Mouse (Mus musculus) embryonic stem cell, embryonic (primary cell): Measurements from ENCODE around the gene Dcaf1.

Experiments used
- CTCF ChIA-PET, 4 experiments: fragments of 300-600 bp in 2 of 4; fragments of 350-600 bp in 2 of 4; sonication (Branson Sonifier 250); formaldehyde crosslinking; loops; one replicate each; lab custom pipeline; 2022; ENCODE audit warnings: inconsistent platforms in 2 of 4; lab: Charles Lee
- POLR2A ChIA-PET, 4 experiments: fragments of 300-600 bp in 2 of 4; fragments of 350-600 bp in 2 of 4; sonication (Branson Sonifier 250); formaldehyde crosslinking; loops; one replicate each; lab custom pipeline; 2022; ENCODE audit warnings: antibody characterized with exemption in 4 of 4, inconsistent platforms in 1 of 4; lab: Charles Lee

The Dcaf1 gene

GRCm38 (mm10) chr9:106822381-106823104 is 869 bp downstream of the Dcaf1 start:
- POLR2A ChIA-PET, result interaction anchor here (0.5 to 3.0 kb wide), 65 partner anchors 8 to 753 kb away, joined by 3 to 22 read pairs (median 4); partner anchors contain the start of genes Manf (in 4 of the 4), Rbm15b (in 3 of the 4), Rad54l2 (in 2 of the 4) and Tex264 (in 2 of the 4)
- CTCF ChIA-PET, result interaction anchor here in 3 of 4 experiments (0.6 to 1.0 kb wide), 6 partner anchors 65 to 792 kb away, joined by 3 to 9 read pairs (median 4); partner anchors contain the start of genes Manf (in 1 of the 3) and Rbm15b (in 1 of the 3)

GRCm38 (mm10) chr9:106840569-106840968 is 18.9 kb downstream of the Dcaf1 start:
- CTCF ChIA-PET, result no interaction called here

GRCm38 (mm10) chr9:106842800-106843199 is 21.1 kb downstream of the Dcaf1 start:
- ChIA-PET CTCF (no interaction called here), POLR2A (interaction anchor here in 2 of 4 experiments (1.0 to 1.6 kb wide), 11 partner anchors 9 to 162 kb away, joined by 3 to 9 read pairs (median 3); partner anchors contain the start of genes Manf (in 2 of the 2) and Rbm15b (in 1 of the 2))

More at GRCm38 (mm10) chr9:106840569-106840968, 18.9 kb downstream of the Dcaf1 start:
- POLR2A ChIA-PET, result no interaction called here

- ChIA-PET POLR2A (interaction anchor here in 2 of 4 experiments (1.3 to 2.3 kb wide), 2 partner anchors 14 to 32 kb away, joined by 3 to 9 read pairs; no protein-coding TSS in a partner anchor), CTCF (no interaction called here)
Measured at GRCm38 (mm10) chr9:106856664-106857063, 35.0 kb downstream of the Dcaf1 start.

GRCm38 (mm10) chr9:106858036-106858435 is 36.4 kb downstream of the Dcaf1 start:
- ChIA-PET CTCF (no interaction called here), POLR2A (interaction anchor here in 3 of 4 experiments (0.6 to 1.4 kb wide), 5 partner anchors 12 to 29 kb away, joined by 3 to 4 read pairs (median 3); partner anchors contain the start of gene Rbm15b (in 1 of the 3))

- ChIA-PET POLR2A (interaction anchor here in 3 of 4 experiments (0.7 to 5.1 kb wide), 8 partner anchors 10 to 43 kb away, joined by 3 to 32 read pairs (median 4); partner anchors contain the start of genes Manf (in 2 of the 3) and Rbm15b (in 1 of the 3)), CTCF (no interaction called here)
Measured at GRCm38 (mm10) chr9:106874216-106874615, 52.5 kb downstream of the Dcaf1 start.

- ChIA-PET POLR2A (interaction anchor here in 2 of 4 experiments (0.9 to 5.1 kb wide), 7 partner anchors 9 to 19 kb away, joined by 3 to 32 read pairs (median 5); partner anchors contain the start of genes Manf (in 2 of the 2) and Rbm15b (in 2 of the 2)), CTCF (no interaction called here)
Measured at GRCm38 (mm10) chr9:106876666-106877065, 55.0 kb downstream of the Dcaf1 start.

GRCm38 (mm10) chr9:106879471-106879870 is 57.8 kb downstream of the Dcaf1 start:
- ChIA-PET CTCF (no interaction called here), POLR2A (interaction anchor here in 3 of 4 experiments (0.8 to 1.9 kb wide), 10 partner anchors 9 to 654 kb away, joined by 3 to 6 read pairs (median 4); partner anchors contain the start of genes Manf (in 3 of the 3), Tex264 (in 1 of the 3) and Tmem115 (in 1 of the 3))

- ChIA-PET POLR2A (interaction anchor here in 3 of 4 experiments (0.9 to 3.4 kb wide), 10 partner anchors 9 to 203 kb away, joined by 3 to 27 read pairs (median 4); partner anchors contain the start of gene Manf (in 2 of the 3)), CTCF (no interaction called here)
Measured at GRCm38 (mm10) chr9:106881071-106881755, 59.5 kb downstream of the Dcaf1 start.

- CTCF ChIA-PET, result interaction anchor here in 1 of 4 experiments (0.6 kb wide), 1 partner anchor 731 kb away, joined by 8 read pairs; no protein-coding TSS in a partner anchor
- POLR2A ChIA-PET, result interaction anchor here in 3 of 4 experiments (0.9 to 3.4 kb wide), 10 partner anchors 9 to 204 kb away, joined by 3 to 27 read pairs (median 4); partner anchors contain the start of gene Manf (in 2 of the 3)
Measured at GRCm38 (mm10) chr9:106882176-106882575, 60.5 kb downstream of the Dcaf1 start.

- CTCF ChIA-PET, result no interaction called here
- POLR2A ChIA-PET, result interaction anchor here in 2 of 4 experiments (0.5 to 3.4 kb wide), 8 partner anchors 8 to 207 kb away, joined by 3 to 27 read pairs (median 6); partner anchors contain the start of genes Manf (in 2 of the 2) and Tex264 (in 1 of the 2)
Measured at GRCm38 (mm10) chr9:106883085-106883484, 61.4 kb downstream of the Dcaf1 start.

GRCm38 (mm10) chr9:106884306-106884705 is 62.6 kb downstream of the Dcaf1 start:
- ChIA-PET CTCF (interaction anchor here in 1 of 4 experiments (0.6 kb wide), 1 partner anchor 459 kb away, joined by 3 read pairs; no protein-coding TSS in a partner anchor), POLR2A (interaction anchor here in 3 of 4 experiments (0.8 to 4.0 kb wide), 11 partner anchors 8 to 208 kb away, joined by 3 to 32 read pairs (median 5); partner anchors contain the start of gene Tex264 (in 1 of the 3))

- ChIA-PET POLR2A (interaction anchor here (0.8 to 4.0 kb wide), 10 partner anchors 9 to 97 kb away, joined by 3 to 32 read pairs (median 4); no protein-coding TSS in a partner anchor), CTCF (no interaction called here)
Measured at GRCm38 (mm10) chr9:106884996-106885900, 63.6 kb downstream of the Dcaf1 start.

GRCm38 (mm10) chr9:106885901-106886731 is 64.4 kb downstream of the Dcaf1 start:
- ChIA-PET POLR2A (interaction anchor here in 3 of 4 experiments (0.6 to 4.0 kb wide), 19 partner anchors 9 to 410 kb away, joined by 3 to 32 read pairs (median 3); partner anchors contain the start of gene Mapkapk3 (in 1 of the 3)), CTCF (interaction anchor here in 3 of 4 experiments (0.9 to 1.5 kb wide), 10 partner anchors 64 to 442 kb away, joined by 3 to 11 read pairs (median 4); partner anchors contain the start of genes Mapkapk3 (in 1 of the 3) and Parp3 (in 1 of the 3))

GRCm38 (mm10) chr9:106886828-106887702 is 65.4 kb downstream of the Dcaf1 start, which contains the start of gene Rbm15b:
Gene Rbm15b (minus strand): TSS chr9:106887428.
- ChIA-PET POLR2A (interaction anchor here in 3 of 4 experiments (0.6 to 4.0 kb wide), 36 partner anchors 9 to 647 kb away, joined by 3 to 32 read pairs (median 3); partner anchors contain the start of genes Mapkapk3 (in 3 of the 3), 6430571L13Rik (in 1 of the 3), Dock3 (in 1 of the 3) and Grm2 (in 1 of the 3)), CTCF (interaction anchor here in 3 of 4 experiments (0.8 to 1.5 kb wide), 11 partner anchors 65 to 453 kb away, joined by 3 to 11 read pairs (median 4); partner anchors contain the start of genes 6430571L13Rik (in 1 of the 3), Mapkapk3 (in 1 of the 3) and Parp3 (in 1 of the 3))
